Mouse (Mus musculus): ENCODE measurements at regions not wholly inside any gene's neighbourhood (a gene's known extent, or its start where the extent isn't known, plus 50 kb on each side); places are given as distances from the start of the nearest gene placed in this dataset.

GRCm38 (mm10) chr17:9168411-9168810 is 180.3 kb downstream of the 1700010I14Rik start:
- no peak overlapping the region for H3K9ac ChIP-seq (ENCODE audit: insufficient read depth, low read depth)
- H3K4me3 ChIP-seq (replicated peaks in 1 of 3; ENCODE audit: low read depth in 2 of 3, low read length in 2 of 3, poor library complexity in 1 of 3), result peak overlapping the region in 1 of 3 experiments; percentile 41
- in situ Hi-C loops (cut with MboI; ENCODE audit: low pct_ligation_motif_present, low pct_unique_long_range_greater_than_20kb, low sequenced_read_pairs), result loop anchor here (10.0 kb wide), 1 partner anchor 134 kb away; no protein-coding TSS in a partner anchor
- TF ChIP-seq BHLHE40 (IDR thresholded peaks at IDR 0.05; ENCODE audit: low read depth, low read length), result no peak
- TF ChIP-seq MAX (IDR thresholded peaks at IDR 0.05; ENCODE audit: low read length), result peak; percentile 89
- TF ChIP-seq MYC (IDR thresholded peaks at IDR 0.05; ENCODE audit: low read depth, low read length), result peak; percentile 76; the same call in 1 of the 2 replicates
- TF ChIP-seq EP300 (IDR thresholded peaks at IDR 0.05; ENCODE audit: low read length), result no peak
- peak; percentile 33; the same call in 1 of the 2 replicates for TF ChIP-seq MXI1 (IDR thresholded peaks at IDR 0.05; ENCODE audit: low read depth, low read length)
- TF ChIP-seq CHD1 (IDR thresholded peaks at IDR 0.05; ENCODE audit: low read depth, low read length), result no peak
- peak; percentile 64 for TF ChIP-seq SMC3 (IDR thresholded peaks at IDR 0.05; ENCODE audit: low read depth, low read length)
- TF ChIP-seq RAD21 (IDR thresholded peaks at IDR 0.05; ENCODE audit: low read depth, low read length), result peak; percentile 78
- TF ChIP-seq MEF2A (IDR thresholded peaks at IDR 0.05; ENCODE audit: borderline replicate concordance, low read depth, low read length), result 0 out of 2 replicates have a peak, but pooled peaks have one; percentile 14
- TF ChIP-seq CTCF (conservative IDR thresholded peaks at IDR 0.05 in 1 of 2, IDR thresholded peaks at IDR 0.05 in 1 of 2; ENCODE audit: low read depth in 2 of 2, low read length in 2 of 2), result peak; percentile 82 to 86
- TF ChIP-seq POLR2A (IDR thresholded peaks at IDR 0.05; ENCODE audit: low read depth, low read length), result no peak
- TF ChIP-seq SIN3A (IDR thresholded peaks at IDR 0.05; ENCODE audit: low read length), result no peak
- H3K9me3 ChIP-seq (replicated peaks; ENCODE audit: low read length), result no peaks in the 10 kb centered on the region
- dilution Hi-C loops (cut with MboI; ENCODE audit: extremely low pct_ligation_motif_present, extremely low pct_unique_long_range_greater_than_20kb, low sequenced_read_pairs), result no loop called here
- peak; percentile 68 for DNase-seq (ENCODE audit: extremely low read depth)
- no peaks in the 10 kb centered on the region for H3K27me3 ChIP-seq (replicated peaks)
- no peaks in the 10 kb centered on the region for H3K36me3 ChIP-seq (replicated peaks in 1 of 2; ENCODE audit: control insufficient read depth in 1 of 2, insufficient read depth in 1 of 2, low read length in 1 of 2)
- no peak overlapping the region for H3K27ac ChIP-seq (ENCODE audit: insufficient read depth, low read depth)
- no peaks in the 10 kb centered on the region for H3K79me2 ChIP-seq (replicated peaks; ENCODE audit: control insufficient read depth, extremely low read depth, insufficient read depth, poor library complexity, severe bottlenecking)
- H3K4me2 ChIP-seq (ENCODE audit: insufficient read depth, low read depth, poor library complexity, severe bottlenecking), result peak overlapping the region; percentile 100
- peaks cover 0 to 17% of the 10 kb centered on the region in 2 experiments; a peak in 2 of 4 replicates for H3K4me1 ChIP-seq (ENCODE audit: control insufficient read depth in 1 of 2, insufficient read depth in 2 of 2)

DNA sequence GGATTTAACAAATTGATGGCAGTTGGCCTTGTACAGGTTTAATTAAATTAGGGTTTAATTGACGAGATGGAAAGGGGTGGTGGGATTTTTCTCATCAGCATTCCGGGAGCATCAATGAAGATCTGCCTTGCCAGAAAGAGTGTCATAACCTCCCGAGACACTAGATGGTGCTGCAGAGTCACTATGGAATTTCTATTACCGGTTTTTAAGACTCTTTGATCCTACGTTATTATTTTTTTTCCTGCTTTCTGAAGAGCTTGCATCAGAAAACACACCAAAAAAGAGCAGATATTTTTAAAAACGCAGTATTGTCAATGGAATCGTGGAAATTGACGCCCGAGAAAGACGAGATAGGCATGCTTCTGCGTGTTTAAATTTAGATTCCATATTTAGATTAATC is 181.2 kb downstream of the 1700010I14Rik start:
- no peak overlapping the region for H3K4me2 ChIP-seq (ENCODE audit: insufficient read depth, low read depth, poor library complexity, severe bottlenecking)

DNA sequence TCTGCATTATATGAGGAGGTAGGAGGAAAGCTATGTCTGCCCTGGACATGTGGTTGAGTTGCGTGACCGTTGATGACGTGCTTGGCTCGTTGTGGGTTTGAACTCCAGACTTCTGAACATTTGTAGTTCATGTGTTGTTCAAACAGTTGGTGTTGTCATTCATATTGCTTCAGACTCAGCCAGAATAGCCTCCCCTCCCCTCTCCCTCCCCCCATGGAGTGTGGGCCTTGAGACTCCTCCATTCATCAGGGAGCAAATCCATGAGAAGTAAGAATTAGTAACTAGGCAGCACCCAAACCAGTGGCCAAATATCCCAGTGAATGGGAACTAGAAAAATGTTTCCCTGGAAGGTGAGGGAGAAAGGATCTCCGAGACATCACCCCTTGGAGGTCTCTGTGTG is 209.0 kb downstream of the 1700010I14Rik start:
- dilution Hi-C loops (cut with MboI; ENCODE audit: extremely low pct_ligation_motif_present, extremely low pct_unique_long_range_greater_than_20kb, low sequenced_read_pairs) (no loop called here), in situ Hi-C loops (cut with MboI; ENCODE audit: low pct_ligation_motif_present, low pct_unique_long_range_greater_than_20kb, low sequenced_read_pairs) (no loop called here)
- TF ChIP-seq USF2 (conservative IDR thresholded peaks at IDR 0.05; ENCODE audit: low read depth, low read length) (no peak), SMC3 (IDR thresholded peaks at IDR 0.05; ENCODE audit: low read depth, low read length) (no peak), JUN (IDR thresholded peaks at IDR 0.05; ENCODE audit: insufficient read depth, low read depth, low read length) (no peak), ZKSCAN1 (IDR thresholded peaks at IDR 0.05; ENCODE audit: borderline replicate concordance, low read depth, low read length) (no peak), RCOR1 (conservative IDR thresholded peaks at IDR 0.05; ENCODE audit: low read depth, low read length) (no peak), HCFC1 (IDR thresholded peaks at IDR 0.05; ENCODE audit: low read depth, low read length) (no peak), IRF4 (IDR thresholded peaks at IDR 0.05; ENCODE audit: low read depth, low read length) (no peak), E2F4 (IDR thresholded peaks at IDR 0.05; ENCODE audit: insufficient replicate concordance, low read depth, low read length) (no peak), EP300 (IDR thresholded peaks at IDR 0.05; ENCODE audit: low read length) (no peak), GABPA (IDR thresholded peaks at IDR 0.05; ENCODE audit: insufficient replicate concordance, low read depth, low read length) (no peak), ZC3H11A (IDR thresholded peaks at IDR 0.05; ENCODE audit: low read depth, low read length) (no peak), JUND (conservative IDR thresholded peaks at IDR 0.05; ENCODE audit: low read depth, low read length) (no peak), MAFK (IDR thresholded peaks at IDR 0.05; ENCODE audit: insufficient replicate concordance, low read length) (no peak), CTCF (conservative IDR thresholded peaks at IDR 0.05 in 1 of 2, IDR thresholded peaks at IDR 0.05 in 1 of 2; ENCODE audit: low read depth in 2 of 2, low read length in 2 of 2) (no peak), NELFE (IDR thresholded peaks at IDR 0.05; ENCODE audit: low read depth, low read length) (no peak)
- Histone ChIP-seq H3K4me3 (replicated peaks in 1 of 3; ENCODE audit: low read depth in 2 of 3, low read length in 2 of 3, poor library complexity in 1 of 3) (no peak overlapping the region), H3K9ac (ENCODE audit: insufficient read depth, low read depth) (no peak overlapping the region), H3K79me2 (replicated peaks; ENCODE audit: control insufficient read depth, extremely low read depth, insufficient read depth, poor library complexity, severe bottlenecking) (no peaks in the 10 kb centered on the region), H3K27me3 (replicated peaks) (no peaks in the 10 kb centered on the region), H3K9me3 (replicated peaks; ENCODE audit: low read length) (no peaks in the 10 kb centered on the region), H3K4me1 (ENCODE audit: control insufficient read depth in 1 of 2, insufficient read depth in 2 of 2) (no peaks in the 10 kb centered on the region; a peak in 1 of 4 replicates), H3K36me3 (replicated peaks in 1 of 2; ENCODE audit: control insufficient read depth in 1 of 2, insufficient read depth in 1 of 2, low read length in 1 of 2) (no peaks in the 10 kb centered on the region), H3K4me2 (ENCODE audit: insufficient read depth, low read depth, poor library complexity, severe bottlenecking) (no peak overlapping the region), H3K27ac (ENCODE audit: insufficient read depth, low read depth) (no peak overlapping the region)
- DNase-seq (ENCODE audit: extremely low read depth), result no peak

More for the DNA sequence above, 181.2 kb downstream of the 1700010I14Rik start:
- Histone ChIP-seq H3K79me2 (replicated peaks; ENCODE audit: control insufficient read depth, extremely low read depth, insufficient read depth, poor library complexity, severe bottlenecking) (no peaks in the 10 kb centered on the region), H3K27ac (ENCODE audit: insufficient read depth, low read depth) (no peak overlapping the region), H3K27me3 (replicated peaks) (no peaks in the 10 kb centered on the region), H3K4me3 (replicated peaks in 1 of 3; ENCODE audit: low read depth in 2 of 3, low read length in 2 of 3, poor library complexity in 1 of 3) (no peak overlapping the region), H3K9me3 (replicated peaks; ENCODE audit: low read length) (no peaks in the 10 kb centered on the region), H3K9ac (ENCODE audit: insufficient read depth, low read depth) (no peak overlapping the region), H3K4me1 (ENCODE audit: control insufficient read depth in 1 of 2, insufficient read depth in 2 of 2) (peaks cover 0 to 17% of the 10 kb centered on the region in 2 experiments; a peak in 2 of 4 replicates), H3K36me3 (replicated peaks in 1 of 2; ENCODE audit: control insufficient read depth in 1 of 2, insufficient read depth in 1 of 2, low read length in 1 of 2) (no peaks in the 10 kb centered on the region)
- in situ Hi-C loops (cut with MboI; ENCODE audit: low pct_ligation_motif_present, low pct_unique_long_range_greater_than_20kb, low sequenced_read_pairs) (loop anchor here (10.0 kb wide), 1 partner anchor 135 kb away; no protein-coding TSS in a partner anchor), dilution Hi-C loops (cut with MboI; ENCODE audit: extremely low pct_ligation_motif_present, extremely low pct_unique_long_range_greater_than_20kb, low sequenced_read_pairs) (no loop called here)
- peak; percentile 66 for TF ChIP-seq CTCF (conservative IDR thresholded peaks at IDR 0.05 in 1 of 2, IDR thresholded peaks at IDR 0.05 in 1 of 2; ENCODE audit: low read depth in 2 of 2, low read length in 2 of 2)
- peak; percentile 67 for TF ChIP-seq RAD21 (IDR thresholded peaks at IDR 0.05; ENCODE audit: low read depth, low read length)
- TF ChIP-seq KAT2A (IDR thresholded peaks at IDR 0.05; ENCODE audit: insufficient replicate concordance, low read length), result no peak
- peak; percentile 48 for DNase-seq (ENCODE audit: extremely low read depth)

All from CH12.LX (cell line).